Mouse (Mus musculus): ENCODE measurements around the gene Ints6.

Ints6 gene

GRCm38 (mm10) chr14:62639111-62639510 is 121.9 kb downstream of the Ints6 start:
- in situ Hi-C loops (cut with MboI; ENCODE audit: unreplicated experiment in 2 of 2), result no loop called here

GRCm38 (mm10) chr14:62638345-62638702 is 122.6 kb downstream of the Ints6 start:
- in situ Hi-C loops (cut with MboI; ENCODE audit: unreplicated experiment in 2 of 2), result no loop called here

GRCm38 (mm10) chr14:62637436-62638344 is 123.3 kb downstream of the Ints6 start:
- in situ Hi-C loops (cut with MboI; ENCODE audit: unreplicated experiment in 2 of 2), result no loop called here

- in situ Hi-C loops (cut with MboI; ENCODE audit: unreplicated experiment in 2 of 2), result no loop called here
Observed at GRCm38 (mm10) chr14:62627951-62628350, 133.0 kb downstream of the Ints6 start.
